Mouse (Mus musculus) bone marrow, adult 2 months (tissue): ENCODE results near the gene Rpl28.

Source experiments
- CTCF ChIP-seq: fragments of 200-500 bp; IDR thresholded peaks from 2 replicates; pipeline ENCODE4 v1.5.1; 2011; ENCODE audit warnings: low read length, control low read depth; ENCODE audit not compliant: control insufficient read depth, insufficient read depth
- POLR2A ChIP-seq: fragments of 200-500 bp; IDR thresholded peaks from 2 replicates; pipeline ENCODE4 v1.6.1; 2011; ENCODE audit warnings: low read depth, mild to moderate bottlenecking, control low read depth, low read length, borderline replicate concordance; ENCODE audit not compliant: control insufficient read depth

- no peak for TF ChIP-seq CTCF
- no peak for TF ChIP-seq POLR2A
Observed at GRCm38 (mm10) chr7:4776861-4777830, 15.5 kb upstream of the Rpl28 start.
